Mouse (Mus musculus) olfactory bulb, adult 2 months (tissue): ENCODE data around the gene Pax5.

Experiments used
- CTCF ChIP-seq: fragments of 200-500 bp; IDR thresholded peaks from 2 replicates; pipeline ENCODE4 v1.5.1; 2012; ENCODE audit warnings: low read depth, mild to moderate bottlenecking, low read length, moderate library complexity; ENCODE audit not compliant: insufficient read depth
- POLR2A ChIP-seq: fragments of 200-500 bp; IDR thresholded peaks from 2 replicates; pipeline ENCODE4 v1.6.1; 2012; ENCODE audit warnings: mild to moderate bottlenecking, low read depth, low read length, moderate library complexity; ENCODE audit not compliant: insufficient read depth

DNA sequence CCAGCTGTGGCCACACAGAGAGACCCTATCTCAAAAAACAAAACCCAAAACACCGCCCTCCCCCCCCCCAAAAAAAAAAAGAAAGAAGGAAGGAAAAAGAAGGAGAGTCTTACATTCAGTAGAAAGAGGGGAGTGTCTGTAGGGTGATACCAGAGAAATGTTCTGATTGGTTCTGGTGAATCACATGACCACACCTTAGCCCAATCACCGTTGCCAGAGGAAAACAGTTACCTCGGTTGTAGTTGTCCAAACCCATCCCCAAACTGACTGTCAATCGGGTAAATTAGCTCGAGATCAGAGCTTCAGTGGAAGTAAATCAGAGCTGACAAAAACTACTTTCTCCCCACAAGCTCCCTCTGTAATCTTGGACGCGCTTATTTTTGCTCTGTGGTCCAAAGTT, 205.3 kb downstream of the Pax5 start:
- TF ChIP-seq CTCF (no peak), POLR2A (no peak)
